In the genomic region with DNA sequence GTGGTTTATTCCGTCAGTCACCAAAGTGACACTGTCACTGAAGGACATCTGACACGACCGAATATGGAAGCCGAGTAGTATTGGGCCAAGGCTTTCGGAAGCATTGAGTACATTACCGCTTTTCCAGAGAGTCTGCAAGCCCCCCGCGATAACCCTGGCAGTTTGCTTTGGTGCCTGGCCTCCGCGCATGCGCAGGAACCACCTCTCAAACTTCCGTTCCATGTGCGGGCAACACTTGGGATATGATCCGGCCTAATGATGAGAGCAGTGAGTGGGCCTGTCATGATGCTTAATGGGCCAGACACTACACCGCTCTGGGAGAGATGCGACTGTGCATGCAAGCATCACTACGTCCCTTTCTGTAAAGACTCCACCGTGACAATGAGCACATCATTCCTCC, we compare ENCODE assay signal across 20 mouse cellular contexts. TPM values are rescaled to one million over a fixed set of nuclear protein-coding genes. Genes with fewer than 3 reads are reported as not detected.
DNase-seq lines count a peak whose midpoint lies in the region; TF ChIP-seq lines count a peak whose summit lies in the region.
"Had no signal": no experiment of that assay in that cellular context is flagged by ENCODE, and none has a peak within 500 bp of the region (broad histone marks: within the 10 kb centered on the region; RNA-seq: fewer than 3 reads in every experiment).

No protein-coding gene starts in this region.

- TF ChIP-seq POLR2A in testis, adult 2 months (IDR thresholded peaks at IDR 0.05; ENCODE audit: control insufficient read depth, low read depth, low read length), result peak; percentile 63; the same call in 1 of the 2 replicates

- peak; percentile 88 for DNase-seq in heart, adult 11 months
- DNase-seq in heart, adult 9 months (ENCODE audit: low spot score in 2 of 2), result no peak
- no peak for DNase-seq in testis, postnatal 10 days (ENCODE audit: low spot score)
- DNase-seq in R1 (ENCODE audit: low read depth, low spot score), result peak; percentile 53
- DNase-seq in testis, postnatal 14 days (ENCODE audit: low spot score), result peak; percentile 28
- no peak for DNase-seq in urinary bladder, postnatal 4 days (ENCODE audit: low spot score in 2 of 2)
- DNase-seq in kidney, adult 9 months, result no peak
- DNase-seq: adrenal gland, adult 2 months; adrenal gland, adult 8-10 months; adrenal gland, postnatal 10 days; adrenal gland, postnatal 14 days; adrenal gland, postnatal 25 days; adrenal gland, postnatal 36 days; B cell, adult 2 months; cerebellum, adult 11 months; cerebellum, adult 11-12 months; cerebellum, adult 18-20 months had no signal

- H3K4me1 ChIP-seq in testis, adult 2 months (ENCODE audit: control insufficient read depth, insufficient read depth, low read length), result peaks cover 5% of the 10 kb centered on the region

- no peaks in the 10 kb centered on the region for H3K27me3 ChIP-seq in testis, adult 2 months (ENCODE audit: control insufficient read depth, insufficient read depth, low read length)
- H3K27me3 ChIP-seq: Patski had no signal

- no peak for TF ChIP-seq CTCF in testis, adult 2 months (IDR thresholded peaks at IDR 0.05; ENCODE audit: control insufficient read depth, insufficient read depth, insufficient replicate concordance, low read depth, low read length)

- H3K27ac ChIP-seq in testis, adult 2 months (ENCODE audit: control insufficient read depth, insufficient read depth, low read depth, low read length), result peak overlapping the region; percentile 86

- no peaks in the 10 kb centered on the region for H3K36me3 ChIP-seq in testis, adult 2 months (ENCODE audit: control insufficient read depth, insufficient read depth, low read length)
- H3K36me3 ChIP-seq: G1E had no signal

- H3K4me3 ChIP-seq in testis, adult 2 months (ENCODE audit: control insufficient read depth, low read depth, low read length), result peak overlapping the region; percentile 86

RNA-seq across cellular contexts. Expression of a gene that starts 59.4 kb away (rescaled TPM):
- polyA plus RNA-seq in testis, adult 2 months (2012; rRNA removed), result 7.6 and 8.8 TPM in 2 replicates
- polyA plus RNA-seq: G1E had no signal

Comparison
In these comparisons a context has a peak if more than half of its experiments do, and no peak if none do; other contexts are left out.
1. DNase-seq: peak in heart, adult 11 months (single experiment), R1 (single experiment) and testis, postnatal 14 days (single experiment); none in heart, adult 9 months (0 of 2), testis, postnatal 10 days (single experiment), urinary bladder, postnatal 4 days (0 of 2) and kidney, adult 9 months (single experiment).